Mouse (Mus musculus): ENCODE data around the gene Tcf3. TPM values are rescaled to one million over a fixed set of nuclear protein-coding genes. Genes with fewer than 3 reads are reported as not detected.

The Tcf3 gene
- 10 to 100 TPM; 58.1 to 77.1 TPM for total RNA-seq (2021)
- long read RNA-seq, experiment 1, transcript Tcf3-208 (19 exons, 2,946 nt): minor isoform, 10 of 123 reads
- long read RNA-seq, experiment 1, transcript Tcf3-202 (19 exons, 2,829 nt): major isoform, 20 of 123 reads
- long read RNA-seq, experiment 1, transcript Tcf3-209 (19 exons, 2,950 nt): minor isoform, 8 of 123 reads
- long read RNA-seq, experiment 1, transcript Tcf3-206 (19 exons, 2,928 nt): minor isoform, 6 of 123 reads
- long read RNA-seq, experiment 1, partial matches to known transcripts: 39 of 123 reads
- long read RNA-seq, experiment 1, other reads (novel, unspliced or antisense): 32 of 123 reads
- long read RNA-seq, experiment 2, transcript Tcf3-208 (19 exons, 2,946 nt): major isoform, 14 of 123 reads
- long read RNA-seq, experiment 2, transcript Tcf3-210 (19 exons, 2,839 nt): major isoform, 14 of 123 reads
- long read RNA-seq, experiment 2, transcript Tcf3-209 (19 exons, 2,950 nt): minor isoform, 9 of 123 reads
- long read RNA-seq, experiment 2, transcript Tcf3-202 (19 exons, 2,829 nt): minor isoform, 12 of 123 reads
- long read RNA-seq, experiment 2, partial matches to known transcripts: 24 of 123 reads
- long read RNA-seq, experiment 2, other reads (novel, unspliced or antisense): 39 of 123 reads

GRCm38 (mm10) chr10:80433513-80434232 is at the start of gene Tcf3:
Gene Tcf3, minus strand, starts transcription at chr10:80433647.
- peak; percentile 96 for DNase-seq

GRCm38 (mm10) chr10:80481002-80481401 is 47.6 kb upstream of the Tcf3 start:
- DNase-seq: no peak

DNA sequence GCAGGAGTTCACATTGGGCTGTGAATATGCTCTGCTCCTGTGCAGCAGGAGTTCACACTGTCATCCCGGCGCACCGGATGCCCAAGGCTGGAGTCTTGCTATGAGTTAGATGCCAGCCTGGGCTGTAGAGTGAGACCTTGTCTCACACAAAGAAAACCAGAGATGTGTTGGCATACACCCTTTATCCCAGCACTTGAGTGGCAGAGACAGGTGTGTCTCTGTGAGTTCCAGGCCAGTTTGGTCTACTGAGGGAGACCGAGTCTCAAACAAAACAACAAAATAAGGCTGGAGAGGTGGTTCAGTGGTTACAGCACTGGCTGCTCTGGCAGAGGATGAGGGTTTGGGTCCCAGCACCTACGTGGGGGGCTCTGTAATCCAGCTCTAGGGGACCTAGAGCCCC is 45.1 kb upstream of the Tcf3 start:
- DNase-seq: no peak

DNA sequence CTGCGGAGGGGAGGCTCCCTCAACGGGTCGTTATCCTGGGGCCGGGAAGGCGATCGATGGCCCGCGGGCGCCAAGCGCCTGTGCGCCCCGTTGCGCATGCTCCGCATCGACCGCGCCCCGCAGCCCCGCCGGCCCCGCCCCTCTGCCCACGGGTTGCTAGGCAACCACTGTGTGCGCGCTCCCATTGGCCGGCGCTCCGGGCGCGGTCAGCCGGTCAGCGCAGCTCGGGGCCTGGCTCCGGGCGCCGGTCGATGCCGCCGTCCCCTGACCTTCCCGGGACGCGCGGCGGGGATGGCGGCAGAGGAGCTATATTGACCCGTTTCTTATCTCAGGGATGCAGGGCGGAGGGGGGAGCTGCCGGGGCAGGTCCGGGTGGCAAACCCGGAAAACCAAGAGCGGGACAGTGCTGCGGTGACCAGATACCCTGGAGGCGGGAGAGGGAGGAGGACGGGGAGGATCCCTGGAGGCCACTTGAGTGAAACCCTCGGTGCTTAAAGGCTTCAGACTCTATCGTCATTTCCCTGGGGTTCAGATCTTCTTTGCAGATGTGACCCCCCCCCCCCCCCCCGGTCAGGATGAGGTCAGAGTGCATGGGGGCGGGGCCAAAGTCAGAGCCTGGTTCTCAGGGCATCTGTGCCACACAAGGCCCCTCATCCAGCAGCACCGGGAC is 42.0 kb upstream of the Tcf3 start:
- peak; percentile 93 for DNase-seq

- no peak for DNase-seq
These were observed 31.6 kb upstream of the Tcf3 start for GRCm38 (mm10) chr10:80465066-80465465.

- no peak for DNase-seq
These were observed 31.1 kb upstream of the Tcf3 start for GRCm38 (mm10) chr10:80464381-80465035.

GRCm38 (mm10) chr10:80461346-80461745 is 27.9 kb upstream of the Tcf3 start:
- DNase-seq: no peak

DNA sequence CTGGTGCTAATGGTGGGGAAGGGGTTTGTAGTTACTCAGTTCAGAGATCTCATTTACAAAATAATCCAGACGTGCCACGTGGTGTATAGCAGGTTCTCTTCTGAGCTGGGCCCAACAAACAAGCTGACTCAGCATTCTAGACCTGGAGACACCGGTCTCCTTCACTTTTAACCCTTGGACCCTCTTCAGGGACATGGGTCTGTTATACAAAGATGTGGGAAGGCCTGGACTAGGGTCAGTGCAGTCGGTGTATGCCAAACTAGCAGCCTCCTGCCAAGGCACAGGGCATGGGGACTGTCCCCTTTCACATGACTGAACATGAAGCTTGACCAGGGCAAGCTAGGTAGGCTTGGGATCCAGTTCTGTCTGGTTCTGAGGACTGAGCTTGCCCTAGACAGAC is 26.9 kb upstream of the Tcf3 start:
- no peak for DNase-seq

DNA sequence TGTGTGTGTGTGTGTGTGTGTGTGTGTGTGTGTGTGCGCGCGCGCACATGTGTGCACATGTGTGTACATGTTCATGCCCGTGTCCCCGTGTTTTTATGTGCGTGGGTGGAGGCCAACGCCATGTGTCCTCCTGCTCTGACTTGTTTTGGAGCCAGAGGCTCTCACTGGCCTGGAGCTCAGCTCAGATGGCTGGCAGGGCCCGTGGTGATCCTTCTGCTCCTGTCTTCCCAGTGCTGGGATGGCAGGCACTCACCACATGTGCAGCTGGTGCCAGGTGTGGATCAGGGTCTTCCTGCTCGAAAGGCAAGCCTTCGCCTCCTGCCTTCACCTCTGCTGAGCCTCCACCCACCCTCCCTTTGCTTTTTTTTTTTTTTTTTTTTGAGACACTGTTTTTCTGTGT is 26.2 kb upstream of the Tcf3 start:
- no peak for DNase-seq

GRCm38 (mm10) chr10:80459236-80459635 is 25.8 kb upstream of the Tcf3 start:
- no peak for DNase-seq

GRCm38 (mm10) chr10:80455697-80456096 is 22.2 kb upstream of the Tcf3 start:
- DNase-seq: no peak

GRCm38 (mm10) chr10:80454781-80455180 is 21.3 kb upstream of the Tcf3 start:
- DNase-seq: no peak

DNA sequence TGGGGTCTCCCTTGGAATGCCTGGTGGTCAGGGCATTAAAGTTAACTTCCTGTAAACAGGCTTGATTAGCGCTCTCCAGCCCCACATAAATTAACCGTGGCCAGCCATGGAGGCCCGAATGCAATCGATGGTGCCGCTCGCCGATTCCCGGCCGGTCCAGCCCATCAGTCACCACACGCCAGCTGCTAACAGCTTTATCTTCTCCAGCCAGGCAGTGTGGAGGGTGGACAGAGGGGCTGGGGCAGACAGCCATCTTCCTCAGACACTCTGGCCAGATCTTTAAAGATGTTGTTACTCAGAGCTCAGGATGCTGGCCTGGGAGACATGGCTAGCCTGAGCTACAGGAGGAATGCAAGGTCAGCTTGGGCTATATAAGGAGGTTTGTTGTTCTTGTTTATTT is 20.2 kb upstream of the Tcf3 start:
- DNase-seq: no peak

- DNase-seq: no peak
These were observed 17.2 kb upstream of the Tcf3 start for GRCm38 (mm10) chr10:80450599-80450998.

GRCm38 (mm10) chr10:80445898-80446601 is 12.6 kb upstream of the Tcf3 start:
- DNase-seq: peak; percentile 81

GRCm38 (mm10) chr10:80445052-80445451 is 11.6 kb upstream of the Tcf3 start:
- no peak for DNase-seq

- peak; percentile 64 for DNase-seq
These were observed 11.0 kb upstream of the Tcf3 start for GRCm38 (mm10) chr10:80444339-80445045.

- no peak for DNase-seq
These were observed 10.3 kb upstream of the Tcf3 start for GRCm38 (mm10) chr10:80443575-80444278.

GRCm38 (mm10) chr10:80442989-80443388 is 9.5 kb upstream of the Tcf3 start:
- DNase-seq: no peak

DNA sequence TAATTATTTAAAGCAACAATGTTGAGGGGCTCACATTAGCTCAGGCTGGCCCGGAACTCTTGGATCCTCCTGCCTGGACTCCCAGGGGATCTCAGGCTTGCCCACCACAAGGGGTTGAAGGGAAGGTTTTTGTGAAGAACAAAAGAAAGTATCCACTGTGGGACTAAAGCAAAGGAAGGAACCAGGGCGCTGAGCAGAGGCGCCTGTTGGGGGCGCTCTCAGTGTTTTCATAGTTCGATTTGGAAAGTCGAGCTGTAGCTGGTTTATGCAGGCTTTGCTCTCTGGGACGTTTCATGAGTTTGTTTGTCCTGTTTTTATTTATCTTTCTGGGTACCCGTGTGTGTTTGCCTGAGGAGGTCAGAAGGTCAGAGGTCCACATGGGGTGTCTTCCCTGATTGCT is 8.2 kb upstream of the Tcf3 start:
- no peak for DNase-seq

All from adrenal gland, postnatal 10 days (tissue).